Mouse (Mus musculus) heart, postnatal 0 days (tissue): ENCODE measurements around the gene Gm6096. TPM values are rescaled to one million over a fixed set of nuclear protein-coding genes. Genes with fewer than 3 reads are reported as not detected.
"Not testable (repeated sequence)": the region's sequence is repeated elsewhere in the genome, so short reads cannot be mapped to it uniquely, and the experiment has no call there.

Source experiments
- ATAC-seq: fragments of 200-750 bp; cut with Nextera tagmentation; 2 replicates; pipeline ENCODE4 v1.8.0; 2017; ENCODE audit warnings: low read depth, moderate number of reproducible peaks, moderate library complexity; ENCODE audit not compliant: insufficient read depth
- DNase-seq: peaks from one replicate; pipeline ENCODE4 v3.0.0-alpha.2; 2016; ENCODE audit warnings: low spot score
- H3K27ac ChIP-seq: fragments of 300-500 bp; sonication (generic); 2 replicates; pipeline ENCODE4 v1.5.1; 2014; ENCODE audit warnings: low read depth, mild to moderate bottlenecking
- H3K27me3 ChIP-seq: fragments of 300-500 bp; sonication (generic); 2 replicates; pipeline ENCODE4 v1.6.1; 2014; ENCODE audit warnings: low read length, mixed read lengths; ENCODE audit not compliant: control insufficient read depth, insufficient read depth
- H3K36me3 ChIP-seq: fragments of 300-500 bp; sonication (generic); replicated peaks from 2 replicates; pipeline ENCODE4 v1.6.1; 2014; ENCODE audit warnings: low read length, mixed read lengths; ENCODE audit not compliant: control insufficient read depth, insufficient read depth
- H3K4me1 ChIP-seq: fragments of 300-500 bp; sonication (generic); 2 replicates; pipeline ENCODE4 v1.6.1; 2014; ENCODE audit warnings: antibody characterized with exemption; ENCODE audit not compliant: control insufficient read depth, insufficient read depth
- H3K4me2 ChIP-seq: fragments of 300-500 bp; sonication (generic); 2 replicates; pipeline ENCODE4 v1.6.1; 2014; ENCODE audit warnings: low read depth, mild to moderate bottlenecking, low read length, moderate library complexity
- H3K4me3 ChIP-seq: fragments of 300-500 bp; sonication (generic); 2 replicates; pipeline ENCODE4 v1.5.1; 2014; ENCODE audit warnings: low read depth, low read length
- H3K9ac ChIP-seq: fragments of 300-500 bp; sonication (generic); replicated peaks from 2 replicates; pipeline ENCODE4 v1.6.1; 2014; ENCODE audit warnings: low read depth, low read length, mixed read lengths
- H3K9me3 ChIP-seq: fragments of 300-500 bp; sonication (generic); replicated peaks from 2 replicates; pipeline ENCODE4 v1.6.1; 2016; ENCODE audit warnings: low read length; ENCODE audit not compliant: control insufficient read depth
- CTCF ChIP-seq: IDR thresholded peaks from 2 replicates; pipeline ENCODE4 v1.5.1; 2016; ENCODE audit warnings: antibody characterized with exemption, control low read depth, low read depth
- EP300 ChIP-seq: IDR thresholded peaks from 2 replicates; pipeline ENCODE4 v1.6.1; 2016; ENCODE audit warnings: antibody characterized with exemption, low read depth
- WGBS: fragments of 180-500 bp; shearing (Covaris S2); extraction: QIAGEN DNeasy Blood & Tissue Kit; methylation state at CpG from one replicate; pipeline ENCODE4 v1.1.7; 2014; 5-methylcytosine and 5-hydroxymethylcytosine counted together
- polyA plus RNA-seq: library from polyadenylated mRNA; unstranded; fragments of >200 nt; fragmentation: Nextera tagmentation; extraction: Ambion mirVana; gene quantifications from 2 replicates; pipeline ENCODE4 v1.2.1, GENCODE M21; 2015
- total RNA-seq: library from RNA; depleted of rRNA; stranded (reverse); fragments of >200 nt; gene quantifications from 2 replicates; pipeline ENCODE4 v1.2.3, GENCODE M21; 2014; ENCODE audit warnings: low replicate concordance; rRNA removed

Gene Gm6096
- not detected in 2 replicates for total RNA-seq
- polyA plus RNA-seq, result 0.32 TPM in 1 of 2 replicates, not detected in the other

- H3K4me2 ChIP-seq, result no peak within 1 kb of the TSS
- H3K27ac ChIP-seq, result no peak within 1 kb of the TSS
- no peak for ATAC-seq
- H3K4me3 ChIP-seq, result no peak within 1 kb of the TSS
- H3K36me3 ChIP-seq, result peaks cover 76% of the 10 kb centered on the region
- H3K27me3 ChIP-seq, result no peaks in the 10 kb centered on the region
- H3K9me3 ChIP-seq, result no peaks in the 10 kb centered on the region
- WGBS, result 93% methylated on average over 7 of the region's 7 CpGs
- DNase-seq, result no peak
- TF ChIP-seq CTCF (no peak), EP300 (no peak)
- no peak within 1 kb of the TSS for H3K9ac ChIP-seq
- no peaks in the 10 kb centered on the region for H3K4me1 ChIP-seq
These were observed at the start of gene Gm6096 for GRCm38 (mm10) chr7:34250738-34251137. TSS of gene Gm6096 (plus strand) at chr7:34251038.

- not testable (repeated sequence) for H3K27ac ChIP-seq, H3K4me2 ChIP-seq, ATAC-seq, H3K9me3 ChIP-seq, H3K9ac ChIP-seq, H3K4me3 ChIP-seq, H3K27me3 ChIP-seq, DNase-seq, H3K4me1 ChIP-seq
- 87% methylated on average over 10 of the region's 10 CpGs for WGBS
- H3K36me3 ChIP-seq, result peaks cover 67% of the 10 kb centered on the region
These were observed 48.7 kb upstream of the Gm6096 start for GRCm38 (mm10) chr7:34202147-34202546.

GRCm38 (mm10) chr7:34206331-34206730 is 44.5 kb upstream of the Gm6096 start:
- H3K9ac ChIP-seq, result no peak overlapping the region
- no peak overlapping the region for H3K27ac ChIP-seq
- H3K9me3 ChIP-seq, result no peaks in the 10 kb centered on the region
- ATAC-seq, result no peak
- no peaks in the 10 kb centered on the region for H3K27me3 ChIP-seq
- WGBS, result 94% methylated on average over 6 of the region's 6 CpGs
- no peak for DNase-seq
- H3K4me3 ChIP-seq, result no peak overlapping the region
- H3K36me3 ChIP-seq, result peaks cover 100% of the 10 kb centered on the region
- no peak for TF ChIP-seq CTCF
- no peak for TF ChIP-seq EP300
- no peak overlapping the region for H3K4me2 ChIP-seq
- H3K4me1 ChIP-seq, result no peaks in the 10 kb centered on the region

- TF ChIP-seq CTCF (peak; percentile 27; the same call in 1 of the 2 replicates), EP300 (no peak)
These were observed 42.7 kb upstream of the Gm6096 start for GRCm38 (mm10) chr7:34208027-34208745.

GRCm38 (mm10) chr7:34213281-34213680 is 37.6 kb upstream of the Gm6096 start:
- no peak overlapping the region for H3K4me2 ChIP-seq
- no peak overlapping the region for H3K9ac ChIP-seq
- H3K9me3 ChIP-seq, result no peaks in the 10 kb centered on the region
- no peaks in the 10 kb centered on the region for H3K27me3 ChIP-seq
- DNase-seq, result no peak
- no peak for ATAC-seq
- 80% methylated on average over 7 of the region's 7 CpGs for WGBS
- no peak overlapping the region for H3K4me3 ChIP-seq
- no peaks in the 10 kb centered on the region for H3K4me1 ChIP-seq
- peaks cover 99% of the 10 kb centered on the region for H3K36me3 ChIP-seq
- TF ChIP-seq CTCF, result no peak
- TF ChIP-seq EP300, result no peak
- H3K27ac ChIP-seq, result no peak overlapping the region

More at GRCm38 (mm10) chr7:34208027-34208745, 42.7 kb upstream of the Gm6096 start:
- Histone ChIP-seq H3K9ac (no peak overlapping the region), H3K27ac (no peak overlapping the region), H3K4me3 (no peak overlapping the region), H3K4me2 (no peak overlapping the region), H3K9me3 (no peaks in the 10 kb centered on the region), H3K27me3 (no peaks in the 10 kb centered on the region), H3K36me3 (peaks cover 100% of the 10 kb centered on the region), H3K4me1 (no peaks in the 10 kb centered on the region)
- 85% methylated on average over 9 of the region's 9 CpGs for WGBS
- DNase-seq (no peak), ATAC-seq (no peak)

GRCm38 (mm10) chr7:34214644-34215043 is 36.2 kb upstream of the Gm6096 start:
- no peak for ATAC-seq
- Histone ChIP-seq H3K9ac (no peak overlapping the region), H3K27ac (no peak overlapping the region), H3K4me2 (no peak overlapping the region), H3K27me3 (no peaks in the 10 kb centered on the region), H3K9me3 (no peaks in the 10 kb centered on the region), H3K36me3 (peaks cover 99% of the 10 kb centered on the region), H3K4me1 (no peaks in the 10 kb centered on the region), H3K4me3 (no peak overlapping the region)
- WGBS, result 90% methylated on average over 8 of the region's 8 CpGs
- no peak for DNase-seq
- no peak for TF ChIP-seq EP300
- TF ChIP-seq CTCF, result no peak
